Mouse (Mus musculus): ENCODE measurements around the gene Tgfbr1.

- no peak for TF ChIP-seq ZNF384 (IDR thresholded peaks at IDR 0.05; ENCODE audit: low read depth, low read length)
- TF ChIP-seq CHD2 (IDR thresholded peaks at IDR 0.05; ENCODE audit: low read depth, low read length), result no peak
- TF ChIP-seq MAFK (IDR thresholded peaks at IDR 0.05; ENCODE audit: insufficient read depth, low read depth, low read length), result no peak
- no peak for TF ChIP-seq HCFC1 (IDR thresholded peaks at IDR 0.05; ENCODE audit: borderline replicate concordance, insufficient read depth, low read length)
- TF ChIP-seq ZC3H11A (IDR thresholded peaks at IDR 0.05; ENCODE audit: borderline replicate concordance, low read depth, low read length), result no peak
These were observed 9.6 kb downstream of the Tgfbr1 start for GRCm38 (mm10) chr4:47362662-47363061.
